Mouse (Mus musculus) heart, postnatal 0 days (tissue): ENCODE results near the gene Stambp. TPM values are rescaled to one million over a fixed set of nuclear protein-coding genes. Genes with fewer than 3 reads are reported as not detected.

ENCODE experiments used
- ATAC-seq: fragments of 200-750 bp; cut with Nextera tagmentation; 2 replicates; pipeline ENCODE4 v1.8.0; 2017; ENCODE audit warnings: low read depth, moderate number of reproducible peaks, moderate library complexity; ENCODE audit not compliant: insufficient read depth
- DNase-seq: peaks from one replicate; pipeline ENCODE4 v3.0.0-alpha.2; 2016; ENCODE audit warnings: low spot score
- H3K27ac ChIP-seq: fragments of 300-500 bp; sonication (generic); 2 replicates; pipeline ENCODE4 v1.5.1; 2014; ENCODE audit warnings: low read depth, mild to moderate bottlenecking
- H3K27me3 ChIP-seq: fragments of 300-500 bp; sonication (generic); 2 replicates; pipeline ENCODE4 v1.6.1; 2014; ENCODE audit warnings: low read length, mixed read lengths; ENCODE audit not compliant: control insufficient read depth, insufficient read depth
- H3K36me3 ChIP-seq: fragments of 300-500 bp; sonication (generic); replicated peaks from 2 replicates; pipeline ENCODE4 v1.6.1; 2014; ENCODE audit warnings: low read length, mixed read lengths; ENCODE audit not compliant: control insufficient read depth, insufficient read depth
- H3K4me1 ChIP-seq: fragments of 300-500 bp; sonication (generic); 2 replicates; pipeline ENCODE4 v1.6.1; 2014; ENCODE audit warnings: antibody characterized with exemption; ENCODE audit not compliant: control insufficient read depth, insufficient read depth
- H3K4me2 ChIP-seq: fragments of 300-500 bp; sonication (generic); 2 replicates; pipeline ENCODE4 v1.6.1; 2014; ENCODE audit warnings: low read depth, mild to moderate bottlenecking, low read length, moderate library complexity
- H3K4me3 ChIP-seq: fragments of 300-500 bp; sonication (generic); 2 replicates; pipeline ENCODE4 v1.5.1; 2014; ENCODE audit warnings: low read depth, low read length
- H3K9ac ChIP-seq: fragments of 300-500 bp; sonication (generic); replicated peaks from 2 replicates; pipeline ENCODE4 v1.6.1; 2014; ENCODE audit warnings: low read depth, low read length, mixed read lengths
- H3K9me3 ChIP-seq: fragments of 300-500 bp; sonication (generic); replicated peaks from 2 replicates; pipeline ENCODE4 v1.6.1; 2016; ENCODE audit warnings: low read length; ENCODE audit not compliant: control insufficient read depth
- CTCF ChIP-seq: IDR thresholded peaks from 2 replicates; pipeline ENCODE4 v1.5.1; 2016; ENCODE audit warnings: antibody characterized with exemption, control low read depth, low read depth
- EP300 ChIP-seq: IDR thresholded peaks from 2 replicates; pipeline ENCODE4 v1.6.1; 2016; ENCODE audit warnings: antibody characterized with exemption, low read depth
- WGBS: fragments of 180-500 bp; shearing (Covaris S2); extraction: QIAGEN DNeasy Blood & Tissue Kit; methylation state at CpG from one replicate; pipeline ENCODE4 v1.1.7; 2014; 5-methylcytosine and 5-hydroxymethylcytosine counted together
- polyA plus RNA-seq: library from polyadenylated mRNA; unstranded; fragments of >200 nt; fragmentation: Nextera tagmentation; extraction: Ambion mirVana; gene quantifications from 2 replicates; pipeline ENCODE4 v1.2.1, GENCODE M21; 2015
- total RNA-seq: library from RNA; depleted of rRNA; stranded (reverse); fragments of >200 nt; gene quantifications from 2 replicates; pipeline ENCODE4 v1.2.3, GENCODE M21; 2014; ENCODE audit warnings: low replicate concordance

The Stambp gene
- total and polyA plus RNA-seq, 2 experiments from 2014 or later: 1.5 to 22.9 TPM

- H3K4me3 ChIP-seq: no peak overlapping the region
- no peak overlapping the region for H3K4me2 ChIP-seq
- H3K27me3 ChIP-seq: no peaks in the 10 kb centered on the region
- H3K36me3 ChIP-seq: peaks cover 12% of the 10 kb centered on the region
- TF ChIP-seq EP300: no peak
- no peak for TF ChIP-seq CTCF
- ATAC-seq (no peak), DNase-seq (no peak)
- 0 out of 2 replicates have a peak, but pooled peaks cover 15% of the 10 kb centered on the region for H3K4me1 ChIP-seq
- 41% methylated on average over 4 of the region's 4 CpGs for WGBS
- H3K9me3 ChIP-seq: no peaks in the 10 kb centered on the region
- peak overlapping the region; percentile 11; the same call in 1 of the 2 replicates for H3K27ac ChIP-seq
- H3K9ac ChIP-seq: no peak overlapping the region
Observed at GRCm38 (mm10) chr6:83540017-83540416, 32.5 kb downstream of the Stambp start.

DNA sequence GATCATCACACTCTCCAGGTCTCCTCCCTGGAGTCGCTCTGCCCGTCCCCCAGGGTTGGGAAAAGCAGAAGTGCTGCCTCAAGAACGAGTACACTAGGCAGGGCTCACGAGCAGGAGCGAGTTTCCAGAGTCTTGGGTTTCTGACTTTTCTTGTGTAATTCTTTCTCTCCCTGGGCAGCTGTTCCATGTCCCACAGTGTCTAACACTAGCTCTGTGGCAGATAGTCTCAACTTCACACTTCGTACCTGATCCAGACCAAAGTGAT is 35.8 kb downstream of the Stambp start:
- no peak for ATAC-seq
- no peak overlapping the region for H3K4me2 ChIP-seq
- no peak overlapping the region for H3K4me3 ChIP-seq
- TF ChIP-seq CTCF (no peak), EP300 (no peak)
- H3K27me3 ChIP-seq: no peaks in the 10 kb centered on the region
- peak overlapping the region; percentile 0; the same call in 1 of the 2 replicates for H3K27ac ChIP-seq
- 43% methylated on average over 6 of the region's 6 CpGs for WGBS
- H3K9me3 ChIP-seq: no peaks in the 10 kb centered on the region
- DNase-seq: no peak
- no peaks in the 10 kb centered on the region for H3K36me3 ChIP-seq
- 0 out of 2 replicates have a peak, but pooled peaks cover 10% of the 10 kb centered on the region for H3K4me1 ChIP-seq
- H3K9ac ChIP-seq: no peak overlapping the region

- no peak within 1 kb of the TSS for H3K4me3 ChIP-seq
Observed at GRCm38 (mm10) chr6:83536028-83536794, 36.3 kb downstream of the Stambp start, which contains the start of gene Actg2. Actg2 (minus strand) TSS chr6:83536265.

DNA sequence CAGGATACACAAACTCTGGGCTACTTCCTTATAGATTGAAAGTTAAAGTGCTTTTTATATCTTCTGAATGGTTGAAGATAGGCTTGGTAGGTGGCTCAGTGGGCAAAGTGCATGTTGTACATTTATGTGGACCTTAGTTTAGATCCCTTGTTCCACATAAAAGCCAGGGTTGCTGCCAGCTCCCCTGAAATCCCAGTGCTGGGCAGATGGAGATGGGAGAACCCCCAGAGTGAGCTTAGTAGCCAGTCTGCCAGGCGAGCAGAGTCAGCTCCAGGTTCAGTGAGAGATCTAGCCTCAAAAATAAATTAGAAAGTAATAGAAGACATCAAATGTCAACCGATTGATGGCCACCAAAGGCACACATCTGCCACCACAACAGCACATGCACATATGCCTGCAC is 39.9 kb downstream of the Stambp start:
- H3K4me1 ChIP-seq: no peaks in the 10 kb centered on the region
- H3K36me3 ChIP-seq: no peaks in the 10 kb centered on the region
- no peak overlapping the region for H3K4me2 ChIP-seq
- H3K27me3 ChIP-seq: no peaks in the 10 kb centered on the region
- 90% methylated on average over 2 of the region's 2 CpGs for WGBS
- H3K9ac ChIP-seq: no peak overlapping the region
- H3K9me3 ChIP-seq: no peaks in the 10 kb centered on the region
- TF ChIP-seq EP300 (no peak), CTCF (no peak)
- no peak for DNase-seq
- no peak for ATAC-seq
- no peak overlapping the region for H3K4me3 ChIP-seq
- H3K27ac ChIP-seq: no peak overlapping the region

More at GRCm38 (mm10) chr6:83536028-83536794, 36.3 kb downstream of the Stambp start, which contains the start of gene Actg2:
- H3K27ac ChIP-seq: peak within 1 kb of the TSS; percentile 0; the same call in 1 of the 2 replicates
- H3K36me3 ChIP-seq: no peaks in the 10 kb centered on the region
- H3K9ac ChIP-seq: no peak within 1 kb of the TSS
- WGBS: 70% methylated on average over 12 of the region's 12 CpGs
- no peak within 1 kb of the TSS for H3K4me2 ChIP-seq
- TF ChIP-seq EP300: no peak
- 0 out of 2 replicates have a peak, but pooled peaks cover 5% of the 10 kb centered on the region for H3K4me1 ChIP-seq
- no peaks in the 10 kb centered on the region for H3K27me3 ChIP-seq
- ATAC-seq (no peak), DNase-seq (no peak)
- H3K9me3 ChIP-seq: no peaks in the 10 kb centered on the region

DNA sequence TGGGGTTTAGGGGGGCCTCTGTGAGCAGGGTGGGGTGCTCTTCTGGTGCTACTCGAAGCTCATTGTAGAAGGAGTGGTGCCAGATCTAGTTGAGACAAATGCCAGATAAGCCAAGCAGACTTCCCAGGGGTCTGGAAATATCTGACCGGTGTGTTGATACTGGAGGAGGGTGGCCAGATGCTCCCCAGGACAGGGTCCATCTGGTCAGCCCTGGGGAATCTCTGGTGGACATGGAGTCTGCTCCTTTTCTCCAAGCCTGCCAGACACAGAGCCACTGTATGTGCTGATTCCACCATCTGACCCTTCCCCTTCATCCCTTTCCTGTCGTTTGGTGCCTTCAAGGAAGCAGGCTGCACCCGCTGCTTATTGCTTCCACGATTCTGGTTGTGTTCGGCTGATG is 49.3 kb downstream of the Stambp start:
- Histone ChIP-seq H3K4me1 (0 out of 2 replicates have a peak, but pooled peaks cover 4% of the 10 kb centered on the region), H3K4me3 (no peak overlapping the region), H3K27me3 (no peaks in the 10 kb centered on the region), H3K27ac (no peak overlapping the region), H3K9me3 (no peaks in the 10 kb centered on the region), H3K4me2 (no peak overlapping the region), H3K36me3 (no peaks in the 10 kb centered on the region), H3K9ac (no peak overlapping the region)
- ATAC-seq (no peak), DNase-seq (no peak)
- TF ChIP-seq EP300: no peak
- TF ChIP-seq CTCF: no peak
- 27% methylated on average over 6 of the region's 6 CpGs for WGBS
